Mouse (Mus musculus) lung, postnatal 25 days (tissue): Measurements from ENCODE around the gene Tbc1d9b.

Experiments used
- DNase-seq: peaks from one replicate; pipeline ENCODE4 v3.0.0; 2022; ENCODE audit warnings: low spot score

Gene Tbc1d9b

DNA sequence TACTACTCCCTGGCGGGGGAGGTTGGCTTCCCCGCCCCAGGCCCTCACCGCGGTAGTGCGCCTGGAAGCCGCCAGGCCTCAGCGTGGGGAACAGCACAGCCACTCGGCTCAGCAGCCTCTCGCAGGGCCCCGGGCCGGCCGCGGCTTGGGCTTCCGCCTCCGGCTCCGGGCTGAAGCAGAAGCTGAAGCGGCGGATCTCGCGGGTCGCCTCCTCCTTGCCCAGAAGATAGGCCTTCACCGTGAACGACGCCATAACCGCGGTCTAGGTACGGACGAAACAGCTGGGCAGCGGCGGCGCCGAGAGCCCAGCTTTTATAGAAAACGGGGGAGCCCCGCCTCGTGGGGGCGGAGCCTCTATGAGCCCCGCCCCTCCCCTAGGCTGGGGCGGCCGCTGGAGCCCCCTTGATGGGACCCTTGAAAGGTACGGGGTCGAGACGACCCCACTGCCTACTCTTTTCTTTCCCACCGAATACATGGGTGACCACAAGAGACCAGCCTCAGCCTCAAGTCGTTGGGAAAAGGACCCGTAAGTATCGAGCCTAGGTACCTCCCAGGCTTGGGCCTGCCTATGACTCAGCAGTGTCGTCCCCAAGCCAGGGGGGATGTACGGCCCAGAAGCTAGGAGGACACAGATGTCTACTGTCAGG lies 79.4 kb downstream of the Tbc1d9b start, which contains the start of the genes Sqstm1 and Mgat4b:
Gene Sqstm1, minus strand, starts transcription at position 323 of the 647 bp plus-strand sequence.
Gene Mgat4b, plus strand, starts transcription at position 386 of the 647 bp plus-strand sequence.
- peak; percentile 81 for DNase-seq

DNA sequence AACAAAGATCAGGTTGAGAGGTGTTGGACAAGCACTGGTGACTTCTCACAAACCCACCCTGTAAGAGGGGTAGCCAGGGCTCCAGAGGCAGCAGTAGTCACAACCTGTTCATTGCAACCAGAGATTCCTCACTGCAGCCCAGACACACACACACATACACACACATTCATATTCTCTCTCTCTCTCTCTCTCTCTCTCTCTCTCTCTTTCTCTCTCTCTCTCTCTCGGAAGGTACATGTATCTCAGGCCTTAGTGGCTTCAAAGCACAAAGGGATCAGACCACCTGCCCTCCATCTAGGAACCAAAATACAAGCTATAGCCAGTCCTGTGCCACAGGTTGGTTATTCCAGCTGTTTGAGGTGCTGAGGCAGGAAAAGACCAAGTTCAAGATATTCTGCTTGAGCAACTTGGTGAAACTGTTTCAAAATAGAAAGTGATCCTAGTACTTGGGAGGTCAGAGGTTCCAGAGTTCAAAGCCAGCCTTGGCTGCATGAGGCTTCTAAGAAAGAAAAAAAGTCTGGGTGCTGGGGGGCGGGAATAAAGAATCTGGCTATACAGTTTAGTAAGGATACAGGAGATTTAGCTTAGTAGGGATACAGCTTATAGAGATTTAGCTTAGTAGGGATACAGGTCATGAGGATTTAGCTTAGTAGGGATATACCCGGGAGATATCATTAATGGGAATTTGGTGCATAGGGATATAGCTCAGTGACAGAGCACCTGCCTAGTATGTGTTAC lies 80.3 kb downstream of the Tbc1d9b start:
- no peak for DNase-seq

DNA sequence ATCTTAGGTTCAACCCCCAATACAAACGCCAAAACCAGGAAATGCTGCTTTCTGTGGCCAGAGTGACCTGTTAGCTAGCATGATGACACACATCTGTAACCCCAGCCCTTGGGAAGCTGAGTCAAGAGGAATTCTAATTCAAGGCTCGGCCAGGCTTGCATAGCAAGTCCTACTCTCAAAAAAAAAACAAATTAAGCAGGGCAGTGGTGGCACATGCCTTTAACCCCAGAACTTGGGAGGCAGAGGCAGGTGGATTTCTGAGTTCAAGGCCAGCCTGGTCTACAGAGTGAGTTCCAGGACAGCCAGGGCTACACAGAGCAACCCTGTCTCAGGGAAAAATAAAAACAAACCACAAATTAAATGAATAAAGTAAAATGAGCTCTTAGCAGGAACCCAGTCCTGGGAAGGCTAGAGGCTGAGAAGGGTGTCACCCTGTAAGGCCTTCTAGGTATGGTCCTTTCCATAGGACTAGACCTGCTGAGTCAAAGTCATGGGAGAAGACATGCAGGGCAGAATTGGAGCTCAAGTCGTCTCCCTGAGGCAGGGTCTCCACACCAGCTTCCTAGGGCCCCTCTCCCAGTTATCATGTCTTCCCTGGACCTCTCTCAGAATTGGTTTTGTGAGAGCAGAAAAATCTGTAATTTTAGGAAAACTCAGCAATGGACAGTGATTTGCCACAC lies 81.0 kb downstream of the Tbc1d9b start:
- no peak for DNase-seq

DNA sequence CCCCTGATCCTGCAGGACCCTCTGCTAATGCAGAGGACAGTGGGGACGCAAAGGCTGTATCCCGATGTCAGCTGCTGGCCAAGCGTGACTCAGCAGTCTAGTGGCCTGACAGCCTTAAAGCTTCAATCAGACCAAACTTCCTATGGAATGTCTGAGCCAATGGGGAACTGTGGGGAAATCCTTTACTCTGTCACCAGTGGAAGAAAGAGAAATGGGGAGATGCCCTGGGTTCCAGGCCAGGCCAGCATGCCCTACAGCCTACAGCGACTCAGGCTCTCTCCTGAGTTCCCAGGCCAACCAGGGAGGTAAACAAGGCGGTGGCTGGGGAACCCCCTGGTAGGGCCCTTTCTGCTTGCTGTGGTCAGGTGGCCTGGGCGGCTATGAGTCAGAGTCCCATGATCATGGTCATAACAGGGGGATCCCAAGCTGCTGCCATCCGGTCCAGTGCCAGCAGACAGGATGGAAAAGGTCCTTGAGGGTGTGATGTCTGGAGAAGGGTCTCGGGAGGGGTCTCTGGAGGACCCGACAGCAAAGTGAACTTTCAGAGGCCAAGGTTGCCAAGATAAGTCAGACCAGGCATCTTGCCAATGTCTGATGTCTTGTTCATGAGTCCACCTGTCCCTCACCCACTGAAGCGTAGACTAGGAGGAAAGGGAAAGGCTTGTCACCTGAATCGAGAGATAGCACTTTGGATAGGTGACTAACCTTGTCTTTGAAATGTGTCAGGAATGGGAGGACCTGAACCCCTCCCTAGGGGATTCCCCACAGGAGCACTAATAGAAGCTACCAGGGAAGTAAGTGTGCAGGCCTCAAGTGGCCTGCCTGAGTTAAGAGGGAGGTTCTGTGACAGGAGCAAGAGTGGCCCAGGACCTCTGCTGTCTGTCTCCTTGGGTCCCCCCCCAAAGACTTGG lies 81.9 kb downstream of the Tbc1d9b start:
- peak; percentile 89 for DNase-seq

DNA sequence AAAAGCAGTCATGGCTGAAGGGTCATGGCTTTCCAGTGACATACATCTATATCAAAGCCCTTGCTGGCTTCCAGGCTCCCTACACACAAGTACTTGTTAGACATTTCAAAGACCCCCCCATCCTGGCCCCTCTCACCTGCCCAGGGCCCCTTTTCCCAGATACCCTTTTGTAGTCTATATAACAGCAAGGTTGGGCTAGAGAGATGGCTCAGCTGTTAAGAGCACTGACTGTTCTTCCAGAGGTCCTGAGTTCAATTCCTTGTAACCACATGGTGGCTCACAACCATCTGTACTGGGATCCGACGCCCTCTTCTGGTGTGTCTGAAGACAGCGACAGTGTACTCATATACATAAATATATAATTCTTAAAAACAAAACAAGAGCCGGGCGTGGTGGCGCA lies 83.4 kb downstream of the Tbc1d9b start:
- DNase-seq = no peak

DNA sequence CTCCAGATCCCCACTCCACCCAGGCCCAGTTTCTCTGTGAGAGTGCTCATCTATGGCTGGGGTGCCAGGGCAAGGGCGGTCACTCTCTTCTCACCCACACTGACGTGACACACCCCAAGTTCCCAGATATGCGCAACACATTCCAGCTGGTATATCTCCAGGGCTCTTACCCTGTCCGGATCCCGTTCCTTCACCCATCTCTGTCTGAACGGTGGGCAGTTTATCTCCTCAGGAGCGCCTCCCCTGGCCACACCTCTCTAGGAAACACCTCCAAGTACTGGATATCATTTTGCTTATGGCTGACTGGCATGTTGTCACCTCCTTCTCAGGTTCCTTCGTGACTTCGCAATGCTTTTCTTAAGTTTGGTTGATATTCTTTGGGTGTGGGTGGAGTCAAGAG lies 84.4 kb downstream of the Tbc1d9b start:
- DNase-seq = no peak

DNA sequence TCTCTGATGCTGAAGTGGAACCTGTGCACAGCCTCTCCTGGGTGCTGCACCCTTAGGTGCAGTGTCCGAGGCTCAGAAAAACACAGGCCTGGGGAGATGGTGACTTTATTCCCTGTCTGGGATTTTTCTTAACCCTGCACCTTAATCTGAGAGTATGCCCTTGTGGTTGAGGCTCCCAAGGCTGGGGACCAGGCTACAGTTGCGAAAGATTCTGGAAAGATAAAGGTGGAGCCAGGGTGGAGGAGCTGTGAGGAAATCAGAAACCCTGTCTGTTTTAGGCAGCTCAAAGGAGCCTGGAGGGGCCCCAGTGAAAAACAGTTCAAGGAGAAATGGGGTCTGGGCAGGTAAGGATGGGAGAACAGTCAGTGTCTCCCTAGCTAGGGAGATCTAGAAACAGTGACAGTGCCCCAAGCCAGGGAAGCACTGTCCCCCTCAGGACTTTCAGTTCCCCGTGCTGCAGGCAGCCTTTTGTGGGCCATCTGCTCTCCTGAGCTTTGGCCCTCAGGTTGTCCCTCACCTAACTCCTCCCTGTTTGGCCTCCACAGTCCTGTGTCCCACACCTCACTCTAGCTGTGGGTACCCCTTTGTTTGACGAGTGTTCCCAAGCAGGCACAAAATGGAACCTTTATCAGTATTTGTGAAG lies 85.6 kb downstream of the Tbc1d9b start:
- DNase-seq = no peak

DNA sequence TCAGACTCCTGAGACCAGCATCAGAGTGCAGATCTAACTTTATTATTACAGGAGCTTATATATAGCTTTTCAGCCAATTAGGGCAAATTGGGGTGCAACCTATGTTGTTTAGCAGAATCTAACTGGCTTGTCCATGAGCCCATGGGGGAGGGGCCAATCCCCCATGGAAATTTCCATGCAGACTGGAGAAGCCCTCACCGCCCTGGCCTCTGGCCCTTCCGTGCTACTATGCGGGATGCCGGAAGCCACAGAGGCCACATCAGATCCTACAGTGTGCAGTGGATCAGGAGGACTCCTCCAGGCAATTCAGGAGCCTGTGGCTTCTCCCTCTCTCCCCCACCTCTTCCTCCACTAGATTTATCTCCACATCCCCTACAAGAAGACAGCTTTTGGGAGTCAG lies 86.6 kb downstream of the Tbc1d9b start:
- DNase-seq = no peak

DNA sequence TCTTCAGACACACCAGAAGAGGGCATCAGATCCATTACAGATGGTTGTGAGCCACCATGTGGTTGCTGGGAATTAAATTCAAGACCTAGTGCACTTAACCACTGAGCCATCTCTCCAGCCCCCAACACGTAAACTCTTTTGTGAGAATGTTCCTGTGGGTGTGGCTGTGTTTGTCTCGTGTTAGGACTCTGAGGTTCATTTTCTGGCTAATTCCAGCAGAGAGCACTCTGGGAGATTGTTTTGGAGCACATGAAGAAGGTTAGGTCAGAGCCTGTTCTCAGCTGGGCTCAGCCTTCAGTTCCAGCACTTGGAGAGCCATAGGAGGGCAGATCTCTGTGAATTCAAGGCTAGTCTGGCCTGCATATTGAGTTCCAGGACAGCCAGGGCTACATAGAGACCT lies 88.6 kb downstream of the Tbc1d9b start:
- DNase-seq = no peak
